Mouse (Mus musculus) megakaryocyte, embryonic 14.5 days (primary cell): ENCODE data around the gene Popdc3.

Experiments used
- FLI1 ChIP-seq: IDR thresholded peaks from 2 replicates; pipeline ENCODE4 v1.6.1; 2012; ENCODE audit warnings: low read length, inconsistent platforms, mixed read lengths
- GATA1 ChIP-seq: IDR thresholded peaks from 3 replicates; pipeline ENCODE4 v1.6.1; 2012; ENCODE audit warnings: mixed read lengths, low read length, inconsistent platforms, borderline replicate concordance

DNA sequence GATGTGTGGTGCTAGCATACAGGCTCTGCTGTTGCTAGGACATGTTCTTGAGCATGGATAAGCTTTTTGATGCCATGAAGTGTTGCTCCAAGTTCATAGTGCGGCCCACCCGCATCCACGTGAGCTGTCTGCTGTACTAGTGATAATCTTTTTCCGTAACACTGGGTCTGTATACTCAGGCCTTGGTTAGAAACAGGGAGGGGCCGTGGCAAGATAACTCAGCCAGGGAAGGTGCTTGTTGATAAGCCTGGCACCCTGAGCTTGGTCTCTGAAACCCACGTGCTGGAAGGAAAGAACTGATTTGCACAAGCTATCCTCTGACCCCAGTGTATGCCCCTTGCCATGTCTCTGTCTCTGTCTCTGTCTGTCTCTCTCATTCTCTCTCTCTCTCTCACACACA, 47.9 kb upstream of the Popdc3 start:
- TF ChIP-seq FLI1 (no peak), GATA1 (no peak)
